Mouse (Mus musculus): Measurements from ENCODE around the gene Ankrd35.

- TF ChIP-seq POLR2A (IDR thresholded peaks at IDR 0.05; ENCODE audit: insufficient read depth, low read depth, low read length) (no peak), EP300 (IDR thresholded peaks at IDR 0.05; ENCODE audit: insufficient read depth, low read depth, low read length) (no peak)
Observed at GRCm38 (mm10) chr3:96632058-96632457, 37.9 kb upstream of the Ankrd35 start.

Data from heart, adult 2 months (tissue).